Mouse (Mus musculus): ENCODE results near the gene Fbln2.

The Fbln2 gene

DNA sequence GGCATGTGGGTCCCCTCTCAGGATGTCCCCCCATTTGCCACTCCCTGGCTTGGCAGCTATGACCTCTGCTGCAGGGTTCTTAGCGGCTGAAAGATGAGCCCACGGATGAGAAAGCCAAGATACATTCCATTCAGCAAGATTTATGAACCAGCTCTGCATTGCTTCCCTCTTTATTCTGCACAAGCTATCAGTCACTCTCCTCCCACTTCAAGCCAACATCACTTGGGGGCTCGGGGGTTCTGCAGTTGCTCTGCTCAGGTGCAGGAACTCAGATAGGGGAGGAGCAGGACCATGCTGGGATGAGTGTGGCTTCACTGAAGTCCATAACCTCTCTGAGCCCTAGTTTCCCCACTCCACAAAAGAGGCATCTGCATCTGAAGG is 48.7 kb downstream of the Fbln2 start:
- in situ Hi-C loops (cut with MboI; ENCODE audit: unreplicated experiment in 2 of 2): loop anchor here in 1 of 2 experiments (25.0 kb wide), 1 partner anchor 649 kb away; the partner anchor contains the start of gene Slc41a3

DNA sequence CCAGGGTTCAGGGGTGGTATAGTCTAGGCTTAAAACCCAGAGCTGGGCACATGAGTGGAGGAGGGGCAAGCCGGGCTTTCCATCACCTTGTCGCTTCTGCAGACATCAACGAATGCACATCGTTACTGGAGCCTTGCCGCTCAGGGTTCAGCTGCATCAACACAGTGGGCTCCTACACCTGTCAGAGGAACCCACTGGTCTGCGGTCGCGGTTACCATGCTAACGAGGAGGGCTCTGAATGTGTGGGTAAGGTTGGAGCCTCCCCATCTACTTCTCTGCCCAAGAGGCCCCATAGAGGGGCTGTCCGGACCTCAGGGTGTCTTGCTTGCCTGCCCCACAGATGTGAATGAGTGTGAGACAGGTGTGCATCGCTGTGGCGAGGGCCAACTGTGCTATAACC is 53.4 kb downstream of the Fbln2 start:
- in situ Hi-C loops (cut with MboI; ENCODE audit: unreplicated experiment in 2 of 2): loop anchor here in 1 of 2 experiments (25.0 kb wide), 1 partner anchor 653 kb away; the partner anchor contains the start of gene Slc41a3

DNA sequence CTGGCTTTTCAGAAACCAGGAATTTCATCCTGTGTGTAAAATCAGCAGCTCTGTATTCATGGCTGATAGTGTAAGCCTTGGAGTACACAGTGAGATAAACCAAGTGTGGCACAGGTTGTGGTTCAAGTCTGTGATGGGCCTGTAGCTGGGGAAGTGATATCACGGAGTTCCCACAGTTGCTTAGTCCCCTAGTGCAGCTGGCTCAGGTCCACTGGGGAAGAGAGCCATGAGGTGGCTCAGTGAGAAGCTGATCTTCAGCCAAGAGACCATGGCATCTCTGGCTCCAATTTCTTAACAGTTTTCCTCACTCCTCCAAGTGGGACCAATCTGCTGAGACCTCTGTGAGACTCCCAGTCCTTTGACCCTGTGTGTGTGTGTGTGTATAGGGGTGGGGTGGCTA is 54.4 kb downstream of the Fbln2 start:
- in situ Hi-C loops (cut with MboI; ENCODE audit: unreplicated experiment in 2 of 2): loop anchor here in 1 of 2 experiments (25.0 kb wide), 1 partner anchor 654 kb away; the partner anchor contains the start of gene Slc41a3

DNA sequence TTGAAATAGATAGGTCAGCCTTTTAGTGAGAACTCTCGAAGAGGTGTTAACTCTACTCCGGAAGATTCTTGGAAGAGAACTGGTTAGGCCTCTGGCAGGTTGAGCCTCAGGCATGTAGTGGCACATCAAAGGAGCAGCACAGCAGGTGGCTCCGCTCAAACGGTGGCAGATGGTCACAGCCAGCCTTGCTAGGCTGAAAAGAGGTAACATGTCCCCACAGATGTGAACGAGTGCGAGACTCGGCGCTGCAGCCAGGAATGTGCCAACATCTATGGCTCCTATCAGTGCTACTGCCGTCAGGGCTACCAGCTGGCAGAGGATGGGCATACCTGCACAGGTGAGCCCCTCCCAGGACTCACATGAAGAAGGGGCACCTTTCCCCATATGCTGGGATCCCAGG is 56.1 kb downstream of the Fbln2 start:
- in situ Hi-C loops (cut with MboI; ENCODE audit: unreplicated experiment in 2 of 2): loop anchor here in 1 of 2 experiments (25.0 kb wide), 1 partner anchor 656 kb away; the partner anchor contains the start of gene Slc41a3

DNA sequence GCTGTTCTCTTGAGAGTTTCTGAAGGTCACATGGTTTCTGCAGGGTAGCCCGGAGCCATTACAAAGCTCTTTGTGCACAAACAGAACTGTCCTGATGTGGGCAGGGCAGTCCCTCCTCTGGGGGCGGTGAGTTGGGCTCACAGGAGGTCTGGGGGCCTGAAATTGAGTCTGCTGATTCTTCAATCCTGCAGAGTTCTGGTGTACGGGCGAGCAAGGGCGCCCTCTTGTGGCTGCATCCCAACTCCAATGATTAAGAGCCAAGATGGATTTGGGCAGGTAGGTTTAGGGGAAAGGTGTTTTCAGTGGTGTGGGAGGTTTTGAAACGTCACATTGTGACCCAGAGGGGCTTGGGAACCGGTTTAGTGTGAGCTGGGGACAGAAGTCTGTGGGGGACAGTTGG is 65.3 kb downstream of the Fbln2 start:
- in situ Hi-C loops (cut with MboI; ENCODE audit: unreplicated experiment in 2 of 2): loop anchor here (5.0 to 25.0 kb wide), 4 partner anchors 100 to 985 kb away; partner anchors contain the start of gene Slc41a3 (in 1 of the 2)

DNA sequence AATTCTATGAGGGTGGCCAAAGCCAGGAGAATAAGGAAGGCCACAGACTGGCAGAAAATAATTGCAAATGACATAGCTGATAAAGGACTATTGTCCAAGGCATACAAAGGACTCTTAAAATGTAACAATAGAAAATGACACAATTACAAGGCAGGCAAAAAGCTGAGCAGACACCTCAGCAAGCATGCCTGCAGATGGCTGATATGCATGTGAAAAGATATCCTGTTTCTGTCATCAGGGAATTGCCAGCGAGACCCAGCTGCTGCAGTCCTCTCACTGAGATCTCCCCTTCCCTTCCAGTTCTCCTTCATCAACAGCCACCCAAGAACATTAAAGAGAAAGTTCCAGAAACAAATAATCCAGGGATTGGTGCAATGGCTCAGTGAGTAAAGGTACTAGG is 66.0 kb downstream of the Fbln2 start:
- in situ Hi-C loops (cut with MboI; ENCODE audit: unreplicated experiment in 2 of 2): loop anchor here (5.0 to 25.0 kb wide), 4 partner anchors 101 to 984 kb away; partner anchors contain the start of gene Slc41a3 (in 1 of the 2)

DNA sequence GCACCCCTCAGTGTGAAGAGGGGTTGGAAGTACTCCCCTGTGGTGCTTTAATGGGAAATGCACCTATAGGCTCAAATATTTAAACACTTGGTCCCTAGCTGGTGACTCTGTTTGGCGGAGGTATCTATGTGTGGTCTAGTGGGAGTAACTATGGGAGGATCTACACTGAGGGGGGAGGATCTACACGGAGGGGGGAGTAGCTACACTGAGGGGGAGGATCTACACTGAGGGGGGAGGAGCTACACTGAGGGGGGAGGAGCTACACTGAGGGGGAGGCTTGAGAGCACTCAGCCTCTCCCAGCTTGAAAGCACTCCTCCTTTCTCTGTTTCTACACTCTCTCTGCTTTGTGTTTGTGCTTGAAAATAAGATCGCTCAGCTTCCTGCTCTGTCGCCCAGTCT is 67.2 kb downstream of the Fbln2 start:
- in situ Hi-C loops (cut with MboI; ENCODE audit: unreplicated experiment in 2 of 2): loop anchor here (5.0 to 25.0 kb wide), 4 partner anchors 102 to 983 kb away; partner anchors contain the start of gene Slc41a3 (in 1 of the 2)

DNA sequence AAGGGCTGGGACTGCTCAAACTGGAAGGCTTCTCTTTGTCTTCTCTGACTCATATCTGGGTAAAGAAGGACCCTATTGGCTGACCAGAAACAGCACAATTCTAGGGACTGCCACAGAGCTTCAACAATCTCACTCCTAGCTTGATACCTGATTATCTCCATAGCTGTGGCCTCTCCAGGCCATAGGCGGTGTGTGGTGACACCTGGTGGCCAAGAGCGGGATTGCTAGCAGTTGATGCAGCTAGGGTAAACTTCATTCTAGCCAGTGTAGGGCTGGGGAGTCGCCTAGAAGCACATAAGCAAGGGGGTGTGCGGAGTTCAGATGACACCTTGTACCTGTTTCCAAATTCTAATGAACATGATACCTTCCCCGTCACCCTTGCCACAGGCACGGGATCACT is 69.0 kb downstream of the Fbln2 start:
- in situ Hi-C loops (cut with MboI; ENCODE audit: unreplicated experiment in 2 of 2): loop anchor here (5.0 to 25.0 kb wide), 10 partner anchors 114 to 1596 kb away; partner anchors contain the start of genes Slc41a3 (in 1 of the 2) and Wnt7a (in 1 of the 2)

DNA sequence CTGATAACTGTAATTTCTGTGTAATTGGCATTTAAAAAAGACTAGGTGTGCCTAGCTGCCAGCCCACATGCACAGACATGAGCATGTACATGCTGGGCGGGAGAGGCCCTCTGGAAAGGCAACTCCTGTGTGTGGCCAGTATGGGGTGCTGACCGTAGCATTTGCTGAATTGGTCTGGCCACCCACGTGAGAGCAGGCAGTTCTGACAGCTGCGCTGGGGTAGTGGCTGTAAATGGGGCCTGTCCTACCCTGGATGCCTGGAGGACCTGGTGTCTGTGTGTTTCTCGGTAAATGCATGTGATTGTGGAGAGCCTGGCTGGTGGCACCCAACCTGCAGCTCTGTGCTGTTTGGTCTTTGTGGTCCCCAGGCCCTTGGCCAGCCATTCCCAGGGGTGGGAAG is 69.5 kb downstream of the Fbln2 start:
- in situ Hi-C loops (cut with MboI; ENCODE audit: unreplicated experiment in 2 of 2): loop anchor here (5.0 to 25.0 kb wide), 10 partner anchors 114 to 1597 kb away; partner anchors contain the start of genes Slc41a3 (in 1 of the 2) and Wnt7a (in 1 of the 2)

DNA sequence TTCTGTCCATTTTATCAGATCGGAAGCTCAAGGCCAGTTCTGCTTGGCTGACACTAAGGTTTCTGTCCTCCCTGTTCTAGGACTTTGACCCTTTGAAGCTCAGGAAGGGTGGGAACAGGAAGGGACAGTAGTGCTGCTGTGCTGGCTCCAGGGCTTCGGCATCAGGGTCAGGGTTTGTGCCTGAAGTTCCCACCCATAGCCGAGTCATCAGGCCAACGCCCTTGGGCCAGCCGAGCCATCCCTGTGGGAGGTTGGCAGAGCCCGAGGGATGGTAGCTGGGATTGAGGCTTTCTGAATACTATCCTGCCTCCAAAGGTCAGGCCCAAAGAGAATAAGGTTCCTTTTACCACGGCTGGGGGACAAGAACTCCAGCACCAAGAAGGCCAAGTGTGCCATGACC is 70.8 kb downstream of the Fbln2 start:
- in situ Hi-C loops (cut with MboI; ENCODE audit: unreplicated experiment in 2 of 2): loop anchor here (5.0 to 25.0 kb wide), 10 partner anchors 116 to 1598 kb away; partner anchors contain the start of genes Slc41a3 (in 1 of the 2) and Wnt7a (in 1 of the 2)

DNA sequence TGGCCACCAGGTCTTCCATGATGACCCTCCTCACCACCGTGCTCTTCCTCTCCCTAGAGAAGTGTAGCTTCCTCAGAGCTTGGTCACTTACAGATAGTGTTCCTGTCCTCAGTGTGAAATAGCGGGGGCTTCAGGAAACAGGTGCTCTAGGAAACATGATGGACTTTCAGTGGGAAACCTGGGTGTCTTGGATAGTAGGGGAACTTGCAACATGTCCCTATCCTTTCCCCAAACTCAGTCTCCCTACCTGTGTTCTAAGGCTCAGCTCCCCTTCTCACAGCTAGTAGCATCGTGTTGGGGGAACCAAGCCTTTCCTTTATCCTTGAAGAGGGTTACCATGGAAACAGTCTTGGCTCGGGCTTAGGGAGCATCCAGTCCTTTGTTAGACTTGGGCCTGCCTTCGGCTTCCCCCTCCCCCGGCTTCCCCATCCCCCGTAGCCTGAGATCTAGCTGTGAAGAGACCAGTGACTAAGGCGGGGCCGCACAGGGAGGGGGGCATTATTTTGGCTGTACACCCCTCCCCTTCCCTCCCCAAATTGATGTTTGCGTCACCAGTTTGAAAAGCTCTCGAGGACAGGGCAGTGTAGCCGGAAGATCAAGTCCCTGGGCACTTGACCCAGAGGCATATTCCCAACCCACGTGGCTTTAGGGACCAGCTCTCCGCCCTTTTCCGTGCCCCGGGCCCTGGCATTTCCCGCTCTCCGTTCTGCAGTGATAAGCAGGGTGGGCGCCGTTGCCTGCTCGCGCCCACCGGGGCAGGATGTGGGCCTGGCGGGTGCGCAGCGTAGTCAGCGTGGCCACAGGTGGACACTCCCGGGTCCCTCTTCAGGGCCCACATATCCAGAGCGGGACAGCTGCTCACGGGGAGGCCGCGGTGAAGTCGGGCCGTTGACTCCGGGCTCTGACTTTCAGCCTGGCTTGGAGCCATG is 72.5 kb downstream of the Fbln2 start:
- in situ Hi-C loops (cut with MboI; ENCODE audit: unreplicated experiment in 2 of 2): loop anchor here (5.0 to 25.0 kb wide), 12 partner anchors 117 to 1600 kb away; partner anchors contain the start of genes Slc41a3 (in 1 of the 2) and Wnt7a (in 1 of the 2)

DNA sequence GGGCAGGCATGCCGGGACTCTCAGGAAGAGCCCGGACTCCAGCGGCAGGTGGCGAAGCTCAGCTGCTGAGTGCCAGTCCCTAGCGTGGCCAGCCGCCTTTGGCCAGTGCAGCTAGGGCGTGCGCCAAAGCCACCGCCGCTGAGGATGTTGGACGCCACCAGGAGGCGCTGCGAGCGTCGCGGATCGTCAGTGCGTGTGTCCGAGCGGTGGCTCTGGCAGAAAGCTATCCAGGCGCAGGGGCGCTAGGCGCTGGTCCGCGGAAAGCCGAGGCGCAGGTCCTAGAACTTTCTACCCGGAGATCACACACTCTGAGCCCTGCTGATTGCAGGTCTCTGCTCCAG is 73.2 kb downstream of the Fbln2 start:
- in situ Hi-C loops (cut with MboI; ENCODE audit: unreplicated experiment in 2 of 2): loop anchor here (5.0 to 25.0 kb wide), 9 partner anchors 129 to 1601 kb away; partner anchors contain the start of genes Slc41a3 (in 1 of the 2) and Wnt7a (in 1 of the 2)

DNA sequence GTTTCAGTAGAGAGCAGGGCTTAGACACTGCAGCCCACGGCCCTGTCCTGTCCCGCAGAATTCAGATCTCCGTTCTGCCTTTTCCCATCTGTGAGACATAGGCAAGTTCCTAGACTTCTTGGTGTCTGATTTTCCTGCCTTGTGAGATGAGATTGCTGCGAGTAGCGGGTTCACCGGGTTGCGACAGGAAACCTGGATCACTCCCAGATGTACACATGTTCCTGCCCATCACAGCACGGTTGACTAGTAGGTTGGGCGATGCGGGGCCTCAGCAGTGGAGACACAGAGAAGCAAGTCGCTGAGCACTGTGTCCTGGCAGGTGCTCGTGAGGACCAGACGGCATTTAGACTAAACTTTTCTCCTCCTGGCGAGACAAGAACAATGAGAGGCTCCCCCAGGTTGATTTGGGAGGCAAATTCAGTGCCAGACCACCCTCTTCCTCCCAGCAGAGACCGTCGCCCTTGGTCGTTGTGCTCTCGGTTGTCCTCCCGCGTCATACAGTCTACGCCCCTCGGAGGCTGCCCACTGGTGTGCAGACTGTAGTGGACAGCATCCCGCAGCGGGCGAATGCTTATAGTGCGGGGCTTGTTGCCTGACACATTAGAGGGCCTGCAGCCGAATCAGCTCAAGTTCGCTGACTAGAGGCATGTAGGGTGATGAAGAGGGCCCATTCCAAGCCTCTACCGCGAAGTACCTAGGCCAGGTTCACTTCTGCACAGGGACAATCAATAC is 73.7 kb downstream of the Fbln2 start:
- in situ Hi-C loops (cut with MboI; ENCODE audit: unreplicated experiment in 2 of 2): loop anchor here (5.0 to 25.0 kb wide), 9 partner anchors 129 to 1601 kb away; partner anchors contain the start of genes Slc41a3 (in 1 of the 2) and Wnt7a (in 1 of the 2)

DNA sequence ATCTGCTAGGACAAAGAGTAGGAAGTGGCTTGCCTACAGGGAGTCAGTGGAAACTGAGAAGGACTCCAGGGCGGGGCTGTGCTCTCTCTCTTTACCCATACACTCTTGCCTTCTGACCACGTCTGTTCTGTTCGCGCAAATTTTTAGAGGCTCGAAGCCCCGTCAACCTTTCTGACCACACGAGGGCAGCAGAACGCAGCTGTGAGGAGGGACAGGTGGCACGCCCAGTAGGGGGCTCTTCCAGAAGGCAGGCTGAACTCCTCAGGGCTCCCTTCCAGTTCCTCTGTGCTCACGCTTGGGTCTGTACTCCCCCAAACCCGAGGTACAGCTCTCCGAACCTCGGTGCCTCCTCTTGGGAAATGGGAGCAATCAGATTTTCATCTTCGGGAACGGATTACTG is 74.4 kb downstream of the Fbln2 start:
- in situ Hi-C loops (cut with MboI; ENCODE audit: unreplicated experiment in 2 of 2): loop anchor here (5.0 to 25.0 kb wide), 9 partner anchors 128 to 1602 kb away; partner anchors contain the start of genes Slc41a3 (in 1 of the 2) and Wnt7a (in 1 of the 2)

DNA sequence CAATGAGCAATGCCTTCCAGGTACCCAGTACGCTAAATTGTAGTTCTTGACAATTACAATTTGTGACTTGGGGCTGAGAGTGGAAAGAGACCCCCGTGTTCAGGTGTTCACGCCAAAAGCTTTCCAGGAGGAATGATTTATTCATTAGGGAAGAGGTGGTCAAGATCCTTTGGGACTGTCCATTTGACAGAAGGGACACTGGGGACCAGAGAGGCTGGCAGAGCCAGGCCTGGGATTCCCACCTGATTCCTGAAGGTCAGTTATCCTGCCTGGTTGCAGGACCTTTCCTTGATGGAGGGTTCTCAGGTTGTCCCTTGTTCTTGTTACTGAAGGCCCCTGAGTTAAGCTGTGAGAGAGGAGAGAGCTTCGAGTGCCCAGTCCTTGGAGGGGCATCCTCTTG is 74.9 kb downstream of the Fbln2 start:
- in situ Hi-C loops (cut with MboI; ENCODE audit: unreplicated experiment in 2 of 2): loop anchor here (5.0 to 25.0 kb wide), 9 partner anchors 128 to 1602 kb away; partner anchors contain the start of genes Slc41a3 (in 1 of the 2) and Wnt7a (in 1 of the 2)

DNA sequence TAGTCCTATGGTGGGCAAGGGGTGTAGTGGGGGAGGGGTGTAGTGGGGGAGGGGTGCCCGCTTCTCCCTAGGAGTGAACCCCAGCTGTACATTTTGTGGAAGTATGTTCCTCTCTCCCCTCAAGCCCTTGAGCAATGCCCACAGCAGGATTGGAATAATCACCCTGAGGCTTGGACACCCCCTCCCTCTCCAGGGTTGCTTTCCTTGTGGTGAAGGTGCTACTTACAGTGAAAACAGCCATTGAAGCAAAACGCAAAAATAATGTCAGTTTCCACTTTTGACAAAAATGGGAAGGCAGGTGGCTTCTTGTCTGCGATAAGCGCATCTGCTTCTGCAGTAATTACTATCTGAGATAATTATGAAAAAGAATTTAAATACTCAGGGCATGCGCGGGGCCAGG is 75.4 kb downstream of the Fbln2 start:
- in situ Hi-C loops (cut with MboI; ENCODE audit: unreplicated experiment in 2 of 2): loop anchor here (5.0 to 25.0 kb wide), 9 partner anchors 127 to 1603 kb away; partner anchors contain the start of genes Slc41a3 (in 1 of the 2) and Wnt7a (in 1 of the 2)

DNA sequence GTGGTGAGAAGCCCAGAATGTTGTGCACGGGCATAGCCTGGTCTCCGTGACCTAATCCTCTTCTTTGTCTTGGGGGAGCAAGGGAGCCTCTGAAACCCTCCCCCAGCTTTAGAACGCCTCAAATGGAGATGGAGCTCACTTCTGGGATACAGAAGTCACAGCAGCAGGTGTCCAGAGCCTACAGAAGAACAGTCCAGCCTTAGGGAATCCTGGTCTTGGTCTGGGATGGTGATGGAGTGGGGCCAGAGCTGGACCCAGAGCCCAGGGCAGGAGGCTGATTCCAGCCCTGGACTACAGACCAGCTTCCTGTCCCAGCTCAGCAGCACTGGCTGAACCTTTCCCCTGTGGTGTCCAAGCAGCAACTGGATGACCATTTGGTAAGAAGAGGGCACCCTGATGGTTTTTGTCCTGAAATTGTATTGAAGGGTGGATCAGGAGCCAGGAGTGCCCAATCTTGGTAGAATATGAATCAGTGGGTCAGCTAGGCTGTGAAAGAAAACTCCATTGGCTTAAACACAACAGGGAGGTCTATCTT is 76.1 kb downstream of the Fbln2 start:
- in situ Hi-C loops (cut with MboI; ENCODE audit: unreplicated experiment in 2 of 2): loop anchor here (5.0 to 25.0 kb wide), 9 partner anchors 126 to 1604 kb away; partner anchors contain the start of genes Slc41a3 (in 1 of the 2) and Wnt7a (in 1 of the 2)

DNA sequence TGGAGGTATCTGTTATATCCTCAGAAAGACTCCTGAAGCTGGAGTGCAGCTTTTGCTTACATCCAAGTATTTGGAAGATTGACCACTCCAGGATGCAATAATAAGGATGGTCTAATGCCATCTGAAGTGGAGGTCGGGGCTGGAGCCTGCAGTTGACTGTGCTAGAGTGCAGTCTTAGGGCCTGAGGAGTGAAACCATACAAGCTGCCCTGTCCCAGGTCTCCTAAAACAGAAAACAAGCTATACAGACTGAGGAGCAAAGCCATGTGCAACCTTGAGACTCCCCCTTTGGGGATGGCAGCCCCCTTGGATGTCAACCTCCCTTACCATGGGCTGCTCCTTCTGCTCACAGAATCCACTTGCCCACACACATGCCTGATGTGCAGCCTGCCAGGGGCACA is 76.7 kb downstream of the Fbln2 start:
- in situ Hi-C loops (cut with MboI; ENCODE audit: unreplicated experiment in 2 of 2): loop anchor here (5.0 to 25.0 kb wide), 9 partner anchors 126 to 1604 kb away; partner anchors contain the start of genes Slc41a3 (in 1 of the 2) and Wnt7a (in 1 of the 2)

DNA sequence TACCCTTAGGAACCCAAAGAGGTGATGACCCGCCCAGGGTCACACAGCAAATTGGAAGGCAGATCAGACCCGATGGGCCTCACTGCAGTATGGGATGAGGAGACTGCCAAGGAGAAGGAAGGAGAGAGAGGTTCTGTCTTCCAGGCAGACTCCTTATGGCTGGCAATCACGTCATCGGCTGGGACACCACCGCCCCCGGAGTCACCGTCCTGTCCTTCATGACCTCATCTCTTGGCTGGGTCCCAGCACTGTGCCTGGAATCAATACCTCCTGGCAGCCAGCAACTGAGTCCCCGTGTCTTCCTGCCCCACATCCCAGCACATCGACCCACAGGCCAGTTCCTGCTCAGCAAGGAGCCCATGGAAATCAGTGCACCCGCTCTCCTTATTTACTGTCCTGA is 78.7 kb downstream of the Fbln2 start:
- in situ Hi-C loops (cut with MboI; ENCODE audit: unreplicated experiment in 2 of 2): loop anchor here (25.0 kb wide), 2 partner anchors 679 to 971 kb away; partner anchors contain the start of gene Slc41a3 (in 1 of the 2)

Data from v-Abl transformed pro-B cells (cell line).